Mouse (Mus musculus): ENCODE measurements around the gene Usp19.

The Usp19 gene

GRCm38 (mm10) chr9:108494146-108494825 lies 3.9 kb downstream of the Usp19 start:
- in situ Hi-C loops (cut with MboI; ENCODE audit: unreplicated experiment in 2 of 2) = no loop called here

- in situ Hi-C loops (cut with MboI; ENCODE audit: unreplicated experiment in 2 of 2) = no loop called here
These were observed 4.5 kb downstream of the Usp19 start for GRCm38 (mm10) chr9:108494905-108495304.

DNA sequence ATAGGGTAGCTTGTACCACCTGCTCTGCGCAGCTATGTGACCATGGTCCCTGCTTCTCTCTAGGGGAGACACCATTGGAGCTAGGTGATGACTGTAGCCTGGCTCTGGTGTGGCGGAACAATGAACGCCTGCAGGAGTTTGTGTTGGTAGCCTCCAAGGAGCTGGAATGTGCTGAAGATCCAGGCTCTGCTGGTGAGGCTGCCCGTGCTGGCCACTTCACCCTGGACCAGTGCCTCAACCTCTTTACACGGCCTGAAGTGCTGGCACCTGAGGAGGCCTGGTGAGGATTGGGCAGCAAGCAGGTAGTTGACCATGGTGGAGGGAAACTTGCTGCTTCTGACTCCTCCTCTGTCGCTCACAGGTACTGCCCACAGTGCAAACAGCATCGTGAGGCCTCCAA lies 8.8 kb downstream of the Usp19 start:
- in situ Hi-C loops (cut with MboI; ENCODE audit: unreplicated experiment in 2 of 2) = no loop called here

DNA sequence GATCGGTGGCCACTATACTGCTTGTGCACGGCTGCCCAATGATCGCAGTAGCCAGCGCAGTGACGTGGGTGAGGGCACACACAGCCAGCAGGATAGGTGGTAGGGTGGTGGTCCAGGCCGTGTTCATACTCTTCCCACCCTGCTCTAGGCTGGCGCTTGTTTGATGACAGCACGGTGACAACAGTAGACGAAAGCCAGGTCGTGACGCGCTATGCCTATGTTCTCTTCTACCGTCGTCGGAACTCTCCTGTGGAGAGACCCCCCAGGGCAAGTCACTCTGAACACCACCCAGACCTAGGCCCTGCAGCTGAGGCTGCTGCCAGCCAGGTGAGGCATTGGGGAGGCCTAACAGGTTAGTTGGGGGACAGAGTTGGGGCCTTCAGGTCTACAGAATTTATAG lies 9.5 kb downstream of the Usp19 start:
- in situ Hi-C loops (cut with MboI; ENCODE audit: unreplicated experiment in 2 of 2) = no loop called here

DNA sequence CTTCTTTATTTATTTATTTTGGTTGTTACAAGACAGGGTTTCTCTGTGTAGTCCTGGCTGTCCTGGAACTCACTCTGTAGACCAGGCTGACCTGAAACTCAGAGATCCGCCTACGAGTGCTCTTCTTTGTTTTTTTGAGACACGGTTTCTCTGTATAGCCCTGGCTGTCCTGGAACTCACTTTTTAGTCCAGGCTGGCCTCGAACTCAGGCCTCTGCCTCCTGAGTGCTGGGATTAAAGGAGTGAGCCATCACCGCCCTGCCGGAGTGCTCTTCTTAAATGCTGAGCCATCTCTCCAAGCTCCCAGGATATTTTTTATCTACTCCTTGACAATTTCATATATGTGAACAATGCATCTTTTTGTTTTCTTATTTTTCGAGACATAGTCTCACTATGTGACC lies 16.5 kb downstream of the Usp19 start:
- in situ Hi-C loops (cut with MboI; ENCODE audit: unreplicated experiment in 2 of 2) = no loop called here

GRCm38 (mm10) chr9:108507619-108508434 lies 17.4 kb downstream of the Usp19 start, which contains the start of gene Qars:
TSS of gene Qars (plus strand) at chr9:108507706.
- in situ Hi-C loops (cut with MboI; ENCODE audit: unreplicated experiment in 2 of 2) = no loop called here

DNA sequence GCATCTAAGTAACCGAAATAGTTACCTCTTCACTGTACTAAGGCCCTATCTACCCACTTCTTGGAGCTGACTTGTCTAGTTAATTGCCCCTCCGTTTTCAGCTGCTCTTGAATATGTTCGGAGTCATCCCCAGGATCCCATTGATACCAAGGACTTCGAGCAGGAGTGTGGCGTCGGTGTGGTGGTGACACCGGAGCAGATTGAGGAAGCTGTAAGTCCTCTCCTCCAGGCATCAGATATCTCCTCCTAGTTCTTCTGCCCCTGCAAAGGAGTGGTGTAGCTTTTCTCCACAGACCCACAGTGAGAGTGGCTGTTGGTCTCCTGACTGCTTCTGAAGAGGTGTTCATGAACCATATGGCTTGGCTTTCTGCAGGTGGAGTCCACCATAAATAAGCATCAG lies 18.4 kb downstream of the Usp19 start:
- in situ Hi-C loops (cut with MboI; ENCODE audit: unreplicated experiment in 2 of 2) = no loop called here

DNA sequence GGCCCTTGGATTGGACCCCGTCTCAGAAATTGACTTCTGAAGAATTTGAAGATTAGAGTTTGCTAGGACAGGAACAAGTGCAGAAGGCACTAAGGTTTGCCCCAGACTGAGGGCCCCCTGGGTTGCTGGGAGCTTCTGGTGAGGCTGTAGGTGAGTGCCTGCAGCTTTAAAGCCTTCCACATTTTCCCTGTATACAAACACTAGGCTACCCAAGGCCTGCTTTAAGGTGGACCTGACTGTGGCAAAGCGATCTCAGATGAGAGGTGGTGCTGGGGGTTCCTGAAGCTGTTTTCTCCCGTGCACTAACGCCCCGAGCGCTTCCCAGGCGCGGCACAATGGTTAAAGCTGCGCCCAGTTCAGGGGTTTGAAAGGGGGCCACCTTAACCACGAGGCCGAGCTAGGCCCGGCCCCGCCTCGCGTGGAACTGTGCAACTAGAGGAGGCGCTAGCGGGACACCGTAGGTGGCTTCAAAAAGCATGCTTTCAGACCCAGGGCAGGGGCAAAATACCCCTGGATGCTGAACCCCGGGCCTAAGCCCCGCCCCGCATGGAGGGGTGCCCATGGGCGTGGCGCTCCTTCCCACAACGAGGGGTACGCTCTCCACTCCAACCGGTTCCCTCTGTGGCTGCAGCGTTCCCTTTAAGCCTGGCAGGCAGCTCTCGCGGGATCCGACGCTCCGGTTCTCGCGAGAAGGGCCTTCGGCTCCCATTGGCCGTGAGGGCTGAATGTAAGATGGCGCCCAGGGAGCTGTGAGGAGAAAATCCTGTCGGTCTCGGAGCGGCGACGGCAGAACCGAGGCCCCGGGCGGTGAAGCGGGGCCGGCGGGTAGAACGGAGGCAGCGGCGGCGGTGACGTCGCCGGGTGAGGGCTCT lies 26.2 kb downstream of the Usp19 start, which contains the start of gene Qrich1:
Gene Qrich1 (plus strand): TSS at position 427 of the 872 bp plus-strand sequence.
- in situ Hi-C loops (cut with MboI; ENCODE audit: unreplicated experiment in 2 of 2) = no loop called here

- in situ Hi-C loops (cut with MboI; ENCODE audit: unreplicated experiment in 2 of 2) = no loop called here
These were observed 27.0 kb downstream of the Usp19 start for GRCm38 (mm10) chr9:108517253-108517930.

DNA sequence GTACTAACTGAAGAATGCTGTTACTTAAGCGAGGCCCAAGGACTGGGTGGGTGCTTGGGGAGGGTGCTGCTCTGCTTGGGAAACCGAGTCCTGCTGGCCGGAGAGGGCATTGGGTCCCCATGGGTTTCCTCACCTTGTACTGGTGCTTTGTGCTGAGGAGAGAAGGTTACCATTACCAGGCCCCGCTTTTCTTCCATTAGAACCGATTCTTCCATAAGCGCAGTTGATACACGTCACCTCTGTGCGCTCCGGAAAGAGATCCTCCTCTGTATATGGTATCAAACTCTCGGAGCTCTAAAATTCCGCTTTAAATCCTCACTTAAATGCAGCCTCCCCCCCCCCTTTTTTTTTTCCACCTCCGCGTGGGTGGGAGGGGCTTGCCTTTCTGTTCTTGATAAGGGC lies 27.5 kb downstream of the Usp19 start:
- in situ Hi-C loops (cut with MboI; ENCODE audit: unreplicated experiment in 2 of 2) = no loop called here

- in situ Hi-C loops (cut with MboI; ENCODE audit: unreplicated experiment in 2 of 2) = no loop called here
These were observed 31.2 kb downstream of the Usp19 start for GRCm38 (mm10) chr9:108521604-108522003.

GRCm38 (mm10) chr9:108523341-108523740 lies 32.9 kb downstream of the Usp19 start:
- in situ Hi-C loops (cut with MboI; ENCODE audit: unreplicated experiment in 2 of 2) = no loop called here

GRCm38 (mm10) chr9:108525400-108525799 lies 35.0 kb downstream of the Usp19 start:
- in situ Hi-C loops (cut with MboI; ENCODE audit: unreplicated experiment in 2 of 2) = loop anchor here in 1 of 2 experiments (25.0 kb wide), 1 partner anchor 763 kb away; the partner anchor contains the start of gene Rbm5

DNA sequence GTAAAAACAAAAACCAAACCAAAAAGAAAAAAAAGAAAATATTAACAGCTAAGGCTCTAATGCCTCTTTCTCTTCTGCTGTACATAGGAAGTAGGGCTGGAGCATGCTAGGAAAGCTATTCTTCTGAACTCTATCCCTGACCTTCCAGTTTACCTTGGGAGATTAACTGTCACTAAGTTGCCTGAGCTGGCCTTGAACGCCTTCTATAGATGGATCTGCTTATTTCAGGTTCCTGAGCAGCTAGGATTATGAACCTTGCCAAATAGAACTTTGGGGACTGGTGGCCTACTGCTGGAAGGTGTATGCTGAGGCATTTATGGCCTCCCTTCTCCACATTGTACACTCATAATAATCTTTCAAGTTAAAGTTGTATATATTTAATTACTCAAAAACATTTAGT lies 40.6 kb downstream of the Usp19 start:
- in situ Hi-C loops (cut with MboI; ENCODE audit: unreplicated experiment in 2 of 2) = loop anchor here in 1 of 2 experiments (25.0 kb wide), 1 partner anchor 769 kb away; the partner anchor contains the start of gene Rbm5

DNA sequence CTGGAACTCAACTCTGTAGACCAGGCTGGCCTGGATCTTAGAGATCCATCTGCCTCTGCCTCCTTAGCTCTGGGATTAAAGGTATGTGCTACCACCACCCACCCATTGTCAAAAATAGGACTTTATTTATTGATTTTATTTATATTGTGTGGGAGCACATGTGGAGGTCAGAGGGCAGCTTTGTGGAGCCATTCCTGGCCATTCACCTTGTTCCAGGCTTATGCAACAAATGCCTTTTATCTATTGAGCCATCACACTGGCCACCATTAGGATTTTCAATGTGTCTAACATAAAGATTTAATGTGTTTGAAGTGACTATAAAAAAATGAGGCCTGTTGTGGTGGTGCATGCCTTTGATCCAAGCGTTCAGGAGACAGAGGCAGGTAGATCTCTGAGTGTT lies 41.1 kb downstream of the Usp19 start:
- in situ Hi-C loops (cut with MboI; ENCODE audit: unreplicated experiment in 2 of 2) = loop anchor here in 1 of 2 experiments (25.0 kb wide), 1 partner anchor 769 kb away; the partner anchor contains the start of gene Rbm5

GRCm38 (mm10) chr9:108540846-108541245 lies 50.4 kb downstream of the Usp19 start:
- in situ Hi-C loops (cut with MboI; ENCODE audit: unreplicated experiment in 2 of 2) = loop anchor here (10.0 to 25.0 kb wide), 3 partner anchors 156 to 779 kb away; partner anchors contain the start of gene Rbm5 (in 1 of the 2)

DNA sequence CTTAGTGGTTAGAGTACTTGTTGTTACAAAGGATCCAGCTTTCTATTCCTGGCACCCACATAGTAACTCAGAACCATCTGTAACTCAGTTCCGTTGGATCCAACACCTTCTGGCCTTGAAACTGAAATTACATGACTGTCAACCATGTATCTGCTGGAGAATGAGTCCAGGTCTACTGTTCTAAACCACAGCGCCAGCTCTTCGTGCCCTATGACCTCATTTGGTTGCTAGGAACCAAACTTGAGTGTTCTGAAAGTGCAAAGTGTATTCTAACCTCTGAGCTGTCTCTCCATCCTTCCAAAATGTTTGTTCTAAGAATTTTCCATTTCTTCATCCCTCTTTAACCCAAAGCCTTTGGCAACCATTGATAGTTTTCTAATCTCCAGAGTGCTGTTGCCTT lies 55.6 kb downstream of the Usp19 start:
- in situ Hi-C loops (cut with MboI; ENCODE audit: unreplicated experiment in 2 of 2) = loop anchor here (10.0 to 25.0 kb wide), 3 partner anchors 161 to 784 kb away; partner anchors contain the start of gene Rbm5 (in 1 of the 2)

DNA sequence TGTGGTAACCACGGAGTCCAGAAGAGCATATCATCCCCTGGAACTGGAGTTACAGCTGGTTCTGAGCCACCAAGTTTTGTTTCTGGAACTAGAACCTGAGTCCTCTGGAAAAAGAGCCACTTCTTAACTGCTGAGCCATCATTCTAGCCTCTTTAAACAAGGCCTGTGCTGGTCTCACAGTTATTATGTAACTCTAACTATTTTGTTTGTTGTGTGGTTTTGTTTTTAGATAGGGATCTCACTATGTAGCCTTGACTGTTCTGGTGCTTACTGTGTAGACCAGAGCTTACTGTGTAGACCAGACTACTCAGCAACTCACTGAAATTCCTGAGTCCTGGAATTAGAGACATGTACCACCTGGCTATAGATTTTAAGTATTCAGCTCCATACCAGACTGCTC lies 56.5 kb downstream of the Usp19 start:
- in situ Hi-C loops (cut with MboI; ENCODE audit: unreplicated experiment in 2 of 2) = loop anchor here (10.0 to 25.0 kb wide), 3 partner anchors 162 to 785 kb away; partner anchors contain the start of gene Rbm5 (in 1 of the 2)

Data from v-Abl transformed pro-B cells (cell line).